Mouse (Mus musculus): Measurements from ENCODE around the gene Gas1. TPM values are rescaled to one million over a fixed set of nuclear protein-coding genes. Genes with fewer than 3 reads are reported as not detected.

The Gas1 gene
- polyA plus RNA-seq, 1 experiment = not detected

- H3K9me3 ChIP-seq = peaks cover 9% of the 10 kb centered on the region; the same call in 1 of the 2 replicates
- H3K27me3 ChIP-seq (replicated peaks) = no peaks in the 10 kb centered on the region
- H3K4me3 ChIP-seq (replicated peaks) = no peak overlapping the region
- no peak for TF ChIP-seq GATA1 (IDR thresholded peaks at IDR 0.05; ENCODE audit: borderline replicate concordance, low read length)
- no peak for TF ChIP-seq FLI1 (IDR thresholded peaks at IDR 0.05; ENCODE audit: low read length)
- H3K4me1 ChIP-seq = no peaks in the 10 kb centered on the region
- H3K36me3 ChIP-seq (replicated peaks; ENCODE audit: low read length) = no peaks in the 10 kb centered on the region
Measured at GRCm38 (mm10) chr13:60189923-60190322, 12.8 kb upstream of the Gas1 start.

GRCm38 (mm10) chr13:60188952-60189351, 11.8 kb upstream of the Gas1 start:
- no peaks in the 10 kb centered on the region for H3K27me3 ChIP-seq (replicated peaks)
- H3K36me3 ChIP-seq (replicated peaks; ENCODE audit: low read length) = no peaks in the 10 kb centered on the region
- no peaks in the 10 kb centered on the region for H3K4me1 ChIP-seq
- H3K4me3 ChIP-seq (replicated peaks) = no peak overlapping the region
- TF ChIP-seq GATA1 (IDR thresholded peaks at IDR 0.05; ENCODE audit: borderline replicate concordance, low read length) (no peak), FLI1 (IDR thresholded peaks at IDR 0.05; ENCODE audit: low read length) (no peak)
- H3K9me3 ChIP-seq = peaks cover 11% of the 10 kb centered on the region; the same call in 1 of the 2 replicates

- H3K4me1 ChIP-seq = no peaks in the 10 kb centered on the region
- H3K36me3 ChIP-seq (replicated peaks; ENCODE audit: low read length) = no peaks in the 10 kb centered on the region
- no peaks in the 10 kb centered on the region for H3K27me3 ChIP-seq (replicated peaks)
- H3K9me3 ChIP-seq = peaks cover 17% of the 10 kb centered on the region; the same call in 1 of the 2 replicates
- TF ChIP-seq FLI1 (IDR thresholded peaks at IDR 0.05; ENCODE audit: low read length) = no peak
- no peak for TF ChIP-seq GATA1 (IDR thresholded peaks at IDR 0.05; ENCODE audit: borderline replicate concordance, low read length)
- no peak overlapping the region for H3K4me3 ChIP-seq (replicated peaks)
Measured at GRCm38 (mm10) chr13:60187276-60187675, 10.1 kb upstream of the Gas1 start.

- no peak for TF ChIP-seq GATA1 (IDR thresholded peaks at IDR 0.05; ENCODE audit: borderline replicate concordance, low read length)
- TF ChIP-seq FLI1 (IDR thresholded peaks at IDR 0.05; ENCODE audit: low read length) = no peak
- H3K4me1 ChIP-seq = peaks cover 10% of the 10 kb centered on the region
- peaks cover 19% of the 10 kb centered on the region for H3K27me3 ChIP-seq (replicated peaks)
- H3K36me3 ChIP-seq (replicated peaks; ENCODE audit: low read length) = no peaks in the 10 kb centered on the region
- no peak overlapping the region for H3K4me3 ChIP-seq (replicated peaks)
- peaks cover 12% of the 10 kb centered on the region for H3K9me3 ChIP-seq
Measured at GRCm38 (mm10) chr13:60182346-60182745, 5.2 kb upstream of the Gas1 start.

- peaks cover 16% of the 10 kb centered on the region for H3K9me3 ChIP-seq
- TF ChIP-seq FLI1 (IDR thresholded peaks at IDR 0.05; ENCODE audit: low read length) = no peak
- no peak for TF ChIP-seq GATA1 (IDR thresholded peaks at IDR 0.05; ENCODE audit: borderline replicate concordance, low read length)
- no peak overlapping the region for H3K4me3 ChIP-seq (replicated peaks)
- H3K36me3 ChIP-seq (replicated peaks; ENCODE audit: low read length) = no peaks in the 10 kb centered on the region
- peaks cover 44% of the 10 kb centered on the region for H3K27me3 ChIP-seq (replicated peaks)
- H3K4me1 ChIP-seq = peaks cover 31% of the 10 kb centered on the region
Measured at GRCm38 (mm10) chr13:60179641-60180040, 2.5 kb upstream of the Gas1 start.

GRCm38 (mm10) chr13:60178416-60178815, 1.3 kb upstream of the Gas1 start:
- Histone ChIP-seq H3K9me3 (peaks cover 14% of the 10 kb centered on the region), H3K4me3 (replicated peaks) (peak overlapping the region; percentile 89), H3K27me3 (replicated peaks) (peaks cover 55% of the 10 kb centered on the region)

GRCm38 (mm10) chr13:60177797-60178110, 589 bp upstream of the Gas1 start:
- Histone ChIP-seq H3K4me1 (peaks cover 31% of the 10 kb centered on the region), H3K4me3 (replicated peaks) (peak overlapping the region; percentile 88), H3K27me3 (replicated peaks) (peaks cover 58% of the 10 kb centered on the region), H3K36me3 (replicated peaks; ENCODE audit: low read length) (no peaks in the 10 kb centered on the region), H3K9me3 (peaks cover 13% of the 10 kb centered on the region)
- TF ChIP-seq GATA1 (IDR thresholded peaks at IDR 0.05; ENCODE audit: borderline replicate concordance, low read length) = no peak
- TF ChIP-seq FLI1 (IDR thresholded peaks at IDR 0.05; ENCODE audit: low read length) = no peak

More at GRCm38 (mm10) chr13:60178416-60178815, 1.3 kb upstream of the Gas1 start:
- Histone ChIP-seq H3K36me3 (replicated peaks; ENCODE audit: low read length) (no peaks in the 10 kb centered on the region), H3K4me1 (peaks cover 31% of the 10 kb centered on the region)
- TF ChIP-seq FLI1 (IDR thresholded peaks at IDR 0.05; ENCODE audit: low read length) (no peak), GATA1 (IDR thresholded peaks at IDR 0.05; ENCODE audit: borderline replicate concordance, low read length) (no peak)

- TF ChIP-seq FLI1 (IDR thresholded peaks at IDR 0.05; ENCODE audit: low read length) (no peak), GATA1 (IDR thresholded peaks at IDR 0.05; ENCODE audit: borderline replicate concordance, low read length) (no peak)
- H3K4me1 ChIP-seq = peaks cover 31% of the 10 kb centered on the region
- H3K36me3 ChIP-seq (replicated peaks; ENCODE audit: low read length) = no peaks in the 10 kb centered on the region
- H3K27me3 ChIP-seq (replicated peaks) = peaks cover 67% of the 10 kb centered on the region
- peaks cover 8% of the 10 kb centered on the region for H3K9me3 ChIP-seq
- H3K4me3 ChIP-seq (replicated peaks) = peak overlapping the region; percentile 88
Measured at GRCm38 (mm10) chr13:60176776-60177105, 424 bp downstream of the Gas1 start.

- TF ChIP-seq GATA1 (IDR thresholded peaks at IDR 0.05; ENCODE audit: borderline replicate concordance, low read length) = no peak
- TF ChIP-seq FLI1 (IDR thresholded peaks at IDR 0.05; ENCODE audit: low read length) = no peak
- H3K27me3 ChIP-seq (replicated peaks) = peaks cover 70% of the 10 kb centered on the region
- no peaks in the 10 kb centered on the region for H3K36me3 ChIP-seq (replicated peaks; ENCODE audit: low read length)
- H3K4me3 ChIP-seq (replicated peaks) = peak overlapping the region; percentile 88
- peaks cover 8% of the 10 kb centered on the region for H3K9me3 ChIP-seq
- H3K4me1 ChIP-seq = peaks cover 31% of the 10 kb centered on the region
Measured at GRCm38 (mm10) chr13:60176136-60176775, 909 bp downstream of the Gas1 start.

GRCm38 (mm10) chr13:60175490-60176135, 1.6 kb downstream of the Gas1 start:
- H3K4me1 ChIP-seq = peaks cover 31% of the 10 kb centered on the region
- H3K36me3 ChIP-seq (replicated peaks; ENCODE audit: low read length) = no peaks in the 10 kb centered on the region
- peaks cover 72% of the 10 kb centered on the region for H3K27me3 ChIP-seq (replicated peaks)
- TF ChIP-seq GATA1 (IDR thresholded peaks at IDR 0.05; ENCODE audit: borderline replicate concordance, low read length) (no peak), FLI1 (IDR thresholded peaks at IDR 0.05; ENCODE audit: low read length) (no peak)
- peak overlapping the region; percentile 88 for H3K4me3 ChIP-seq (replicated peaks)
- peaks cover 8% of the 10 kb centered on the region for H3K9me3 ChIP-seq

Data from megakaryocyte, embryonic 14.5 days (primary cell).